Mouse (Mus musculus) cerebellum, adult 2 months (tissue): Measurements from ENCODE around the gene Ephb2.

Experiments used
- CTCF ChIP-seq: fragments of 200-500 bp; IDR thresholded peaks from 2 replicates; pipeline ENCODE4 v1.5.1; 2011; ENCODE audit warnings: low read depth, mild to moderate bottlenecking, control low read depth, low read length, moderate library complexity, borderline replicate concordance; ENCODE audit not compliant: insufficient read depth
- POLR2A ChIP-seq: fragments of 200-500 bp; IDR thresholded peaks from 2 replicates; pipeline ENCODE4 v1.6.1; 2011; ENCODE audit warnings: low read length, control low read depth, borderline replicate concordance; ENCODE audit not compliant: insufficient read depth

DNA sequence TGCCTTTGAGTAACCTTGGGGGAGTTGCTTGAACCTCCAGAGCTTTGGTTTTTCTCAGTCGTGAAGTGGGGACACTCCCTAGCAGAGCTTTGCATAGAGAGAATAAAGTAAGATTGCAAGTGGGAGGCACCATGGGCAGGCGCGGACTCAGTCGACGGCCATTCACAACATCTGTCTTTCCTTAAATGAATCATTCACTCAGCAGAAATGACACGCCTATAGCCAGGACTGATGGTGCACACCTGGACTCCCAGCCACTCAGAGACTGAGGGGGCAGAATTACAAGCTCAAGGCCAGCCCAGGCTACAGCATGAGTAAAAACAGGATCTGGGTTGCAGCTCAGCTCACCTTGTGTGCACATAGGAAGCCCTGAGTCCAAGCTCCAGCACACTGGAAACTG is 121.3 kb downstream of the Ephb2 start:
- TF ChIP-seq CTCF (no peak), POLR2A (no peak)
